Mouse (Mus musculus) MEL (cell line): ENCODE measurements around the gene Rhox3c. TPM values are rescaled to one million over a fixed set of nuclear protein-coding genes. Genes with fewer than 3 reads are reported as not detected.

Experiments used
- polyA plus RNA-seq, 2 experiments: library from polyadenylated mRNA; stranded (reverse) in 1 of 2; unstranded in 1 of 2; fragments of >175 nt in 1 of 2; fragments of >200 nt in 1 of 2; gene quantifications; 2 replicates each; pipeline versions ENCODE4 v1.2.1 to v1.2.4; 2012; ENCODE audit warnings: low replicate concordance in 2 of 2, low read depth in 1 of 2; ENCODE audit not compliant: insufficient read length in 2 of 2, insufficient read depth in 1 of 2, missing spikeins in 1 of 2
- total RNA-seq: library from RNA; depleted of rRNA; stranded (reverse); fragments of 300-350 nt; gene quantifications from 2 replicates; pipeline ENCODE4 v1.2.3, GENCODE M21; 2012; rRNA removed

The Rhox3c gene
- total and polyA plus RNA-seq, 3 experiments: not detected

Other genes starting within 250 kb of the Rhox3c start
- gene Gm9, start 247.5 kb upstream of the Rhox3c start, total RNA-seq: not detected in 2 replicates
- not detected for gene Gm9, start 247.5 kb upstream of the Rhox3c start, polyA plus RNA-seq
- gene Rhox1, start 236.3 kb upstream of the Rhox3c start, total RNA-seq: not detected in 2 replicates
- gene Rhox1, start 236.3 kb upstream of the Rhox3c start, polyA plus RNA-seq: not detected
- not detected in 2 replicates for gene Rhox2a, start 213.6 kb upstream of the Rhox3c start, total RNA-seq
- not detected for gene Rhox2a, start 213.6 kb upstream of the Rhox3c start, polyA plus RNA-seq
- not detected in 2 replicates for gene Rhox3a, start 208.7 kb upstream of the Rhox3c start, total RNA-seq
- not detected for gene Rhox3a, start 208.7 kb upstream of the Rhox3c start, polyA plus RNA-seq
- not detected in 2 replicates for gene Rhox4a, start 193.2 kb upstream of the Rhox3c start, total RNA-seq
- not detected for gene Rhox4a, start 193.2 kb upstream of the Rhox3c start, polyA plus RNA-seq
- not detected in 2 replicates for gene Rhox3a2, start 78.6 kb upstream of the Rhox3c start, total RNA-seq
- not detected for gene Rhox3a2, start 78.6 kb upstream of the Rhox3c start, polyA plus RNA-seq
- gene Rhox4a2, start 67.7 kb upstream of the Rhox3c start, total RNA-seq: not detected in 2 replicates
- not detected for gene Rhox4a2, start 67.7 kb upstream of the Rhox3c start, polyA plus RNA-seq
- not detected in 2 replicates for gene Rhox2b, start 46.5 kb upstream of the Rhox3c start, total RNA-seq
- not detected for gene Rhox2b, start 46.5 kb upstream of the Rhox3c start, polyA plus RNA-seq
- not detected in 2 replicates for gene Rhox4b, start 26.1 kb upstream of the Rhox3c start, total RNA-seq
- not detected for gene Rhox4b, start 26.1 kb upstream of the Rhox3c start, polyA plus RNA-seq
- gene Rhox2c, start 4.9 kb upstream of the Rhox3c start, total RNA-seq: not detected in 2 replicates
- gene Rhox2c, start 4.9 kb upstream of the Rhox3c start, polyA plus RNA-seq: not detected
- gene Rhox4c, start 21.8 kb downstream of the Rhox3c start, total RNA-seq: not detected in 2 replicates
- gene Rhox4c, start 21.8 kb downstream of the Rhox3c start, polyA plus RNA-seq: not detected
- gene Rhox2d, start 34.8 kb downstream of the Rhox3c start, total RNA-seq: not detected in 2 replicates
- not detected for gene Rhox2d, start 34.8 kb downstream of the Rhox3c start, polyA plus RNA-seq
- not detected in 2 replicates for gene Rhox4d, start 55.8 kb downstream of the Rhox3c start, total RNA-seq
- not detected for gene Rhox4d, start 55.8 kb downstream of the Rhox3c start, polyA plus RNA-seq
- gene Rhox2e, start 71.9 kb downstream of the Rhox3c start, total RNA-seq: not detected in 2 replicates
- gene Rhox2e, start 71.9 kb downstream of the Rhox3c start, polyA plus RNA-seq: not detected
- gene Rhox3e, start 83.4 kb downstream of the Rhox3c start, total RNA-seq: not detected in 2 replicates
- gene Rhox3e, start 83.4 kb downstream of the Rhox3c start, polyA plus RNA-seq: not detected
- not detected in 2 replicates for gene Rhox4e, start 98.8 kb downstream of the Rhox3c start, total RNA-seq
- gene Rhox4e, start 98.8 kb downstream of the Rhox3c start, polyA plus RNA-seq: not detected
- gene Rhox2f, start 112.8 kb downstream of the Rhox3c start, total RNA-seq: not detected in 2 replicates
- not detected for gene Rhox2f, start 112.8 kb downstream of the Rhox3c start, polyA plus RNA-seq
- not detected in 2 replicates for gene Rhox3f, start 122.4 kb downstream of the Rhox3c start, total RNA-seq
- gene Rhox3f, start 122.4 kb downstream of the Rhox3c start, polyA plus RNA-seq: not detected
- not detected in 2 replicates for gene Rhox4f, start 149.1 kb downstream of the Rhox3c start, total RNA-seq
- not detected for gene Rhox4f, start 149.1 kb downstream of the Rhox3c start, polyA plus RNA-seq
- not detected in 2 replicates for gene Rhox3g, start 170.0 kb downstream of the Rhox3c start, total RNA-seq
- gene Rhox3g, start 170.0 kb downstream of the Rhox3c start, polyA plus RNA-seq: not detected
- gene Rhox2g, start 184.9 kb downstream of the Rhox3c start, total RNA-seq: not detected in 2 replicates
- not detected for gene Rhox2g, start 184.9 kb downstream of the Rhox3c start, polyA plus RNA-seq
- gene Rhox4g, start 192.7 kb downstream of the Rhox3c start, total RNA-seq: not detected in 2 replicates
- not detected for gene Rhox4g, start 192.7 kb downstream of the Rhox3c start, polyA plus RNA-seq
- gene Rhox3h, start 210.2 kb downstream of the Rhox3c start, total RNA-seq: not detected in 2 replicates
- gene Rhox3h, start 210.2 kb downstream of the Rhox3c start, polyA plus RNA-seq: not detected
- gene Rhox2h, start 214.7 kb downstream of the Rhox3c start, total RNA-seq: not detected in 2 replicates
- not detected for gene Rhox2h, start 214.7 kb downstream of the Rhox3c start, polyA plus RNA-seq